Mouse (Mus musculus): ENCODE results near the gene Hid1. TPM values are rescaled to one million over a fixed set of nuclear protein-coding genes. Genes with fewer than 3 reads are reported as not detected.

Gene Hid1
- polyA plus RNA-seq, 1 experiment from 2014 or later: 10.9 TPM

DNA sequence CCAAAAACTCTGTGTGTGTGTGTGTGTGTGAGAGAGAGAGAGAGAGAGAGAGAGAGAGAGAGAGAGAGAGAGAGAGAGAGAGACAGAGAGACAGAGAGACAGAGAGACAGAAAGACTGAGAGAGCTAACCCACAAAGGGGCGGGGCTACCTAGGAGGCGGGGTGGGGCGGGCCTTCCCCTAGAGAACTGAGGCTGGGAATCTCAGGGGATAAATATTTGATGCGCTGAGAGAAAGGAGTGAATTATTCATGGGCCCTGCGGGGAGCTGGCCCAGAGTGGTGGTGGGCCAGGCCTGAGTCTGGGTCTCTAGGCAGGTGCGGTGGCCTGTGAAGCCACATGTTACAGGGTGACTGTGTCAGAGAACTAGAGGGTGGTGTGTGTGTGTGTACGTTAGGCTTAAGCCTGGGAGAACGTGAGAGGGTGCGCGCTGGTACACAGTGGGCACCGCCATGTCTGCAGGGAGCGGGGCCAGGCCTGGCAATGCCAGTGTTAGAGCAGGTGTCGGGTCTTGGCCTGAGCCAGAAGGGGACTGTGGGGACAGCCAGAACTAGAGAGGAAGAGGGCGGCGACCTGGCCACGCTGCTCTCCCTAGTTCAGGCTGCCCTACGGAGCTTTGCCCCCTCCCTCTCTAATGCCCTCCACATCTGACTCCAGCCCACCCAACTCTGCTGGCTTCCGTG lies 47.7 kb downstream of the Hid1 start:
- Histone ChIP-seq H3K27me3 (ENCODE audit: control insufficient read depth, insufficient read depth, low read length) (peaks cover 95% of the 10 kb centered on the region), H3K4me2 (replicated peaks; ENCODE audit: low read depth, low read length) (no peak overlapping the region), H3K36me3 (ENCODE audit: control insufficient read depth, insufficient read depth, low read length) (no peaks in the 10 kb centered on the region), H3K9ac (ENCODE audit: low read depth, low read length) (no peak overlapping the region), H3K4me1 (replicated peaks; ENCODE audit: control insufficient read depth, insufficient read depth, low read length) (peaks cover 14% of the 10 kb centered on the region), H3K4me3 (ENCODE audit: low read depth, low read length) (no peak overlapping the region), H3K27ac (ENCODE audit: low read depth, low read length) (no peak overlapping the region), H3K9me3 (ENCODE audit: control insufficient read depth, low read length) (no peaks in the 10 kb centered on the region)
- DNase-seq (ENCODE audit: low spot score) (peak; percentile 47), ATAC-seq (ENCODE audit: low FRiP score) (no peak)
- 2% methylated on average over 18 of the region's 18 CpGs for WGBS

DNA sequence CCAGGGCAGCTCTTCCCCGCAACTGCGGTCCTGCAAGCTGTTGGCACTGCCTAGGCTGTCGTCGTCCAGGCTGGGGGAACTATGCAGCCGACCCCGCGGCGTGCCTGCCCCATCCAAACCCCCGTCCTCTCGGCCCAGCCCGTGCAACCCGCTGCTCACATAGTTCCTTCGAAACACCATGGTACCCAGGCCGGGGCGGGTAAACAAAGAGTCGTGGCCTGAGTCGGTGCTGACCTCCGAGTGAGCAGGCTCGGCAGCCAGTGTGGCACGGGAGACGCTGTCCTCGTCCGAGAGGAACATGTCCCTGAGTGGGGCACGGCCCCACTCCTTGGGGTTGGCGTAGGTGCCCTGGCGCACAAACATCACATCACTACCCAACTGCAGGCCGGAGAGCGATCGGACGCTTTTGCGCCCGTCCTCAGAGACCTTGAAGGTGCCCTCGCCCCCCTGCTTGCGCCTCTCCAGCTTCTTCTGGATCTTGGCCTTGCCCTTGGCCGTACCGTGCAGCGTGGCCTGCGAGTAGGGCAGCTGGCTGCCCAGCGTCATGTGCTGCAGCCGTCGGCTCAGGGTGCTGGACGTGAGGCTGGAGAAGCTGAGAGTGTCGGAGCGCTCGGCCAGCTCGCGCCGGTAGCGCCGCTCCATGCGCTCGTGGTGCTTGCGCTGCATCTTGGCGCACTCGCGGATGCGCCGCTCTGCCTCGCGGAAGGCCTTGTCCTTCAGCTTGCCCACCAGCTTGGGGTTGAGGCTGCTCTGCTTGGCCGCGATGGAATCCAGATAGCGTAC lies 49.1 kb downstream of the Hid1 start:
- Histone ChIP-seq H3K27ac (ENCODE audit: low read depth, low read length) (no peak overlapping the region), H3K4me1 (replicated peaks; ENCODE audit: control insufficient read depth, insufficient read depth, low read length) (peaks cover 12% of the 10 kb centered on the region), H3K9me3 (ENCODE audit: control insufficient read depth, low read length) (no peaks in the 10 kb centered on the region), H3K27me3 (ENCODE audit: control insufficient read depth, insufficient read depth, low read length) (peaks cover 82% of the 10 kb centered on the region), H3K36me3 (ENCODE audit: control insufficient read depth, insufficient read depth, low read length) (no peaks in the 10 kb centered on the region), H3K4me3 (ENCODE audit: low read depth, low read length) (peak overlapping the region; percentile 8; the same call in 1 of the 2 replicates), H3K4me2 (replicated peaks; ENCODE audit: low read depth, low read length) (peak overlapping the region; percentile 11; the same call in 1 of the 2 replicates), H3K9ac (ENCODE audit: low read depth, low read length) (no peak overlapping the region)
- DNase-seq (ENCODE audit: low spot score) (peak; percentile 44), ATAC-seq (ENCODE audit: low FRiP score) (no peak)
- 4% methylated on average over 62 of the region's 63 CpGs for WGBS

DNA sequence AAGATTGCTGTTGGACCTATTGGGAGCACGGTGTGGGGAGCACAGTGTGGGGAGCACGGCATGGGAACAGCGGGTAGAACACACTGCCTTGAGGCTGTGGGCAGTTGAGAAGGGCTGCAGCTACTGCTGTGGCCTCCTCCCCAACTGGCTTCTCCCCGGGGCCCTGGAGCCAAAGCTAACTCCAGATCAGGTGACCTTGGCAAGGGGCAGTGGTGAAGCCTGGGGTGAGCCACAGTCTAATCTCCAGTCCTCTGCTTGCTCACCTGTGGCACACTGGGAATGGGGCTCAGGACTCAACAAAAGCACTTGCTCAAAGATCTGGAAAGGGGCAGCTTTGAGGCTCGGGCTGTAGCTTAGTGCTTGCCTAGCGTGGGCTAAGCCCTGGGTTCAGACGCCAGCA lies 50.4 kb downstream of the Hid1 start:
- Histone ChIP-seq H3K27me3 (ENCODE audit: control insufficient read depth, insufficient read depth, low read length) (peaks cover 70% of the 10 kb centered on the region), H3K4me2 (replicated peaks; ENCODE audit: low read depth, low read length) (no peak overlapping the region), H3K9ac (ENCODE audit: low read depth, low read length) (no peak overlapping the region), H3K9me3 (ENCODE audit: control insufficient read depth, low read length) (no peaks in the 10 kb centered on the region), H3K4me3 (ENCODE audit: low read depth, low read length) (no peak overlapping the region), H3K4me1 (replicated peaks; ENCODE audit: control insufficient read depth, insufficient read depth, low read length) (peaks cover 12% of the 10 kb centered on the region), H3K36me3 (ENCODE audit: control insufficient read depth, insufficient read depth, low read length) (no peaks in the 10 kb centered on the region), H3K27ac (ENCODE audit: low read depth, low read length) (no peak overlapping the region)
- ATAC-seq (ENCODE audit: low FRiP score) (no peak), DNase-seq (ENCODE audit: low spot score) (no peak)
- WGBS: 66% methylated on average over 7 of the region's 7 CpGs

DNA sequence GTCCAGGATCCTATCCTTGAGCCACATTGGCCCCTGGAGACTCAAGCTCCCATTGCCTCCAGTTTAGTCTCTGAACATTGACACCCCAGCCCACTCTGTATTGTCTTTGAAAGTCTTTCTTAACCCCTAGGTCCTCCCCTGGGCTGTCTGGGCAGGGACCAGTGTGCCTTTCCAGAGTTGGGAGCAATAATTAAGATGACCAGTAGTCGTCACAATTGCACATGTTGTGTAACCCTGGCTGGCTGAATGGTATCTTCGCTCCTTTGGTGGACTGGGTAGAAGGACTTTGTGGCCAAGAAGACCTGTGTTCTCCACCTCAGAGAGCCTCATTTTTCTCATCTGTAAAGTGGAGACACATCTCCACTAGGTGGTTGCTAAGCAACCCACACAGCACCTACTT lies 53.3 kb downstream of the Hid1 start:
- H3K9me3 ChIP-seq (ENCODE audit: control insufficient read depth, low read length): no peaks in the 10 kb centered on the region
- H3K27me3 ChIP-seq (ENCODE audit: control insufficient read depth, insufficient read depth, low read length): peaks cover 40% of the 10 kb centered on the region

DNA sequence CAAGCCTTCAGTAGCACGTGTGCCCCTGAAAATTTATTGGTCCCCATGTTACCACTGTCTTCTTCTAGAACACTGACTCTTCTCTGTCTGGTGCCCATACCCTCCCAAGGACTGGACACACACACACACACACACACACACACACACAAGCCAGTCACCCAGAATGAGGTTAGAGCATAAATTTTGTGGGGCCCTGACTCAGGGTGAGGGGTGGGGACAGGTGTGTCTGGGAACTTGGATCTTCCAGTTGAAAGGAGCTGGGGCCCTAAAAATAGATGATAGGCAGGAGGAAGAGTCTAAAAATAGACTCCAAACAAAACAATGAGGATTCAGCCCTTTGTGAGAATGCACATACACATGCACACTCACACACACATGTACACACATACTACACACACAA lies 58.8 kb downstream of the Hid1 start:
- no peak for DNase-seq (ENCODE audit: low spot score)
- Histone ChIP-seq H3K9me3 (ENCODE audit: control insufficient read depth, low read length) (no peaks in the 10 kb centered on the region), H3K36me3 (ENCODE audit: control insufficient read depth, insufficient read depth, low read length) (no peaks in the 10 kb centered on the region), H3K4me3 (ENCODE audit: low read depth, low read length) (no peak overlapping the region), H3K4me1 (replicated peaks; ENCODE audit: control insufficient read depth, insufficient read depth, low read length) (0 out of 2 replicates have a peak, but pooled peaks cover 2% of the 10 kb centered on the region), H3K27ac (ENCODE audit: low read depth, low read length) (no peak overlapping the region), H3K9ac (ENCODE audit: low read depth, low read length) (no peak overlapping the region), H3K27me3 (ENCODE audit: control insufficient read depth, insufficient read depth, low read length) (peaks cover 2% of the 10 kb centered on the region; the same call in 1 of the 2 replicates), H3K4me2 (replicated peaks; ENCODE audit: low read depth, low read length) (no peak overlapping the region)
- 80% methylated on average over 1 of the region's 1 CpGs for WGBS
- no peak for ATAC-seq (ENCODE audit: low FRiP score)

More for the DNA sequence above, 53.3 kb downstream of the Hid1 start:
- Histone ChIP-seq H3K27ac (ENCODE audit: low read depth, low read length) (no peak overlapping the region), H3K4me1 (replicated peaks; ENCODE audit: control insufficient read depth, insufficient read depth, low read length) (no peaks in the 10 kb centered on the region; the same call in 1 of the 2 replicates), H3K9ac (ENCODE audit: low read depth, low read length) (no peak overlapping the region), H3K36me3 (ENCODE audit: control insufficient read depth, insufficient read depth, low read length) (no peaks in the 10 kb centered on the region), H3K4me2 (replicated peaks; ENCODE audit: low read depth, low read length) (no peak overlapping the region), H3K4me3 (ENCODE audit: low read depth, low read length) (no peak overlapping the region)
- 50% methylated on average over 2 of the region's 2 CpGs for WGBS
- ATAC-seq (ENCODE audit: low FRiP score) (no peak), DNase-seq (ENCODE audit: low spot score) (no peak)

DNA sequence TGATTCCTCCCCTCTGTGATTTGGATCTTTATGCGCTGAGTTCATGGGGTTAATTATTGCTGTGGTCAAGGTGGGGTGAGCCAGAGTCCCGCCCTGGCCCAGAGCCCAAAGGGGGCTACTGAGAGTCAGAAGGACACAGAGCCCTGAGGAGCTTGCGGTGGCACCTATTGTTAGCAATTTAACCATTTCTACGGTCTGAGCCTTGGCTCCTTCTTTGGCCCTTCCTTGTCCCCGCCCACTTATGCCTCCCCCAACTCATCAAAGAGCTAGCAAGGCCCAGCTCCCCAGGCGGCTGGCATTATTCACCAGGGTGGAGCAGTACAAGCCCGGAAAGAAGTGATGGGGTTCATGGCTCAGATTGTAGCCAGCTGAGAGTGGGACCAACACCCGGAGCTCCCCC lies 60.7 kb downstream of the Hid1 start, which contains the start of gene Otop2:
Gene Otop2 (plus strand): TSS at position 301 of the 400 bp plus-strand sequence.
- DNase-seq (ENCODE audit: low spot score): no peak
- Histone ChIP-seq H3K9me3 (ENCODE audit: control insufficient read depth, low read length) (no peaks in the 10 kb centered on the region), H3K9ac (ENCODE audit: low read depth, low read length) (no peak within 1 kb of the TSS), H3K27ac (ENCODE audit: low read depth, low read length) (no peak within 1 kb of the TSS), H3K4me3 (ENCODE audit: low read depth, low read length) (no peak within 1 kb of the TSS), H3K36me3 (ENCODE audit: control insufficient read depth, insufficient read depth, low read length) (no peaks in the 10 kb centered on the region), H3K4me2 (replicated peaks; ENCODE audit: low read depth, low read length) (no peak within 1 kb of the TSS), H3K27me3 (ENCODE audit: control insufficient read depth, insufficient read depth, low read length) (peaks cover 2% of the 10 kb centered on the region; the same call in 1 of the 2 replicates), H3K4me1 (replicated peaks; ENCODE audit: control insufficient read depth, insufficient read depth, low read length) (0 out of 2 replicates have a peak, but pooled peaks cover 2% of the 10 kb centered on the region)
- 11% methylated on average over 8 of the region's 8 CpGs for WGBS
- no peak for ATAC-seq (ENCODE audit: low FRiP score)

DNA sequence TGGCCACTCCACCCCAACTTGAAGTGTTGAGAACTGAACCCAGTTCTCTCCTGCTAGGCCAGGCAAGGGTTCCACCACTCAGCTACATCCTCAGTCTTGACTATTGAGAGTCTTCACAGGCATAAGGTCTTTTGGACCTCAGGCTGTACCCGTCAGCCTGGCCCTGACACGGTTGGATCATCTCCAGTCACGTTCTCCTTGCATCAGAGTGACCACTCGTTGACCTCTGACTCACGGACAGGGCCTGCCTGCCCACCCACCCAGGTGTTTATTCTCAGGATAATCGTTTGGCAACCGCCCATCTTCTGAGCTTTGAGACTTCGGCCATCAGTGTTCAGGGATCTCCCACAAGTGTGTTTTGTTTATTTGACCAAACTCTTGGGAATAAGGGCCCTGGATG lies 64.4 kb downstream of the Hid1 start:
- DNase-seq (ENCODE audit: low spot score) (no peak), ATAC-seq (ENCODE audit: low FRiP score) (no peak)
- H3K9ac ChIP-seq (ENCODE audit: low read depth, low read length): no peak overlapping the region
- no peak overlapping the region for H3K4me3 ChIP-seq (ENCODE audit: low read depth, low read length)
- H3K27me3 ChIP-seq (ENCODE audit: control insufficient read depth, insufficient read depth, low read length): peaks cover 4% of the 10 kb centered on the region; the same call in 1 of the 2 replicates
- H3K36me3 ChIP-seq (ENCODE audit: control insufficient read depth, insufficient read depth, low read length): no peaks in the 10 kb centered on the region
- H3K9me3 ChIP-seq (ENCODE audit: control insufficient read depth, low read length): no peaks in the 10 kb centered on the region
- no peak overlapping the region for H3K27ac ChIP-seq (ENCODE audit: low read depth, low read length)
- no peak overlapping the region for H3K4me2 ChIP-seq (replicated peaks; ENCODE audit: low read depth, low read length)
- WGBS: 82% methylated on average over 8 of the region's 8 CpGs
- 0 out of 2 replicates have a peak, but pooled peaks cover 2% of the 10 kb centered on the region for H3K4me1 ChIP-seq (replicated peaks; ENCODE audit: control insufficient read depth, insufficient read depth, low read length)

DNA sequence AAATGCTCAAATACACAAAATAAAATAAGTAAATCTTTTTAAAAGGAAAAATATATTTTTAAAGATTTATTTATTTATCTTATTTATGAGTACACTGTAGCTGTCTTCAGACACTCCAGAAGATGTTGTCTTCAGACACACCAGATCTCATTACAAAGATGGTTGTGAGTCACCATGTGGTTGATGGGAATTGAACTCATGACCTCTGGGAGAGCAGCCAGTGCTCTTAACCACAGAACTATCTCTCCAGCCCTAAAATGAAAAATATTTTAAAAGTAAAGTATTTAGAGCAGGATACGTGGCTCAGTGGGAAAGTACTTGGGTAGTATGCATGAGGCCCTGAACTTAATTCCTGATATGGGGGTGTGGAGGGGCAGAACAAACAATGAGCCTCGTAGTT lies 66.2 kb downstream of the Hid1 start:
- Histone ChIP-seq H3K27ac (ENCODE audit: low read depth, low read length) (no peak overlapping the region), H3K9ac (ENCODE audit: low read depth, low read length) (no peak overlapping the region), H3K4me3 (ENCODE audit: low read depth, low read length) (no peak overlapping the region), H3K9me3 (ENCODE audit: control insufficient read depth, low read length) (no peaks in the 10 kb centered on the region), H3K27me3 (ENCODE audit: control insufficient read depth, insufficient read depth, low read length) (peaks cover 8% of the 10 kb centered on the region), H3K4me2 (replicated peaks; ENCODE audit: low read depth, low read length) (no peak overlapping the region), H3K36me3 (ENCODE audit: control insufficient read depth, insufficient read depth, low read length) (no peaks in the 10 kb centered on the region), H3K4me1 (replicated peaks; ENCODE audit: control insufficient read depth, insufficient read depth, low read length) (peaks cover 5% of the 10 kb centered on the region; the same call in 1 of the 2 replicates)
- ATAC-seq (ENCODE audit: low FRiP score): no peak
- DNase-seq (ENCODE audit: low spot score): no peak
- WGBS: 85% methylated on average over 2 of the region's 2 CpGs

Measured in hindbrain, embryonic 11.5 days (tissue).